Mouse (Mus musculus): ENCODE data around the gene Pla2g4b. TPM values are rescaled to one million over a fixed set of nuclear protein-coding genes. Genes with fewer than 3 reads are reported as not detected.

Gene Pla2g4b
- total and polyA plus RNA-seq, 3 experiments = 0.90 to 2.7 (median 2.5) TPM

GRCm38 (mm10) chr2:120058818-120059217 is 25.6 kb downstream of the Pla2g4b start:
- Histone ChIP-seq H3K4me3 (replicated peaks in 1 of 3; ENCODE audit: low read depth in 2 of 3, low read length in 2 of 3, poor library complexity in 1 of 3) (no peak overlapping the region), H3K9me3 (replicated peaks; ENCODE audit: low read length) (no peaks in the 10 kb centered on the region), H3K4me2 (ENCODE audit: insufficient read depth, low read depth, poor library complexity, severe bottlenecking) (no peak overlapping the region), H3K27me3 (replicated peaks) (peaks cover 49% of the 10 kb centered on the region), H3K79me2 (replicated peaks; ENCODE audit: control insufficient read depth, extremely low read depth, insufficient read depth, poor library complexity, severe bottlenecking) (no peaks in the 10 kb centered on the region), H3K27ac (ENCODE audit: insufficient read depth, low read depth) (no peak overlapping the region), H3K4me1 (ENCODE audit: control insufficient read depth in 1 of 2, insufficient read depth in 2 of 2) (no peaks in the 10 kb centered on the region), H3K9ac (ENCODE audit: insufficient read depth, low read depth) (no peak overlapping the region), H3K36me3 (replicated peaks in 1 of 2; ENCODE audit: control insufficient read depth in 1 of 2, insufficient read depth in 1 of 2, low read length in 1 of 2) (no peaks in the 10 kb centered on the region)
- no peak for TF ChIP-seq UBTF (IDR thresholded peaks at IDR 0.05; ENCODE audit: low read depth, low read length)
- TF ChIP-seq SMC3 (IDR thresholded peaks at IDR 0.05; ENCODE audit: low read depth, low read length) = no peak
- no peak for TF ChIP-seq GABPA (IDR thresholded peaks at IDR 0.05; ENCODE audit: insufficient replicate concordance, low read depth, low read length)
- TF ChIP-seq MAZ (IDR thresholded peaks at IDR 0.05; ENCODE audit: low read depth, low read length) = no peak
- TF ChIP-seq PAX5 (IDR thresholded peaks at IDR 0.05; ENCODE audit: low read length) = no peak
- TF ChIP-seq ZKSCAN1 (IDR thresholded peaks at IDR 0.05; ENCODE audit: borderline replicate concordance, low read depth, low read length) = no peak
- TF ChIP-seq E2F4 (IDR thresholded peaks at IDR 0.05; ENCODE audit: insufficient replicate concordance, low read depth, low read length) = no peak
- no peak for TF ChIP-seq RCOR1 (conservative IDR thresholded peaks at IDR 0.05; ENCODE audit: low read depth, low read length)
- no peak for TF ChIP-seq ZMIZ1 (IDR thresholded peaks at IDR 0.05; ENCODE audit: low read depth, low read length)
- no peak for TF ChIP-seq MYC (IDR thresholded peaks at IDR 0.05; ENCODE audit: low read depth, low read length)
- no peak for TF ChIP-seq POLR2AphosphoS2 (IDR thresholded peaks at IDR 0.05; ENCODE audit: low read depth, low read length)
- dilution Hi-C loops (cut with MboI; ENCODE audit: extremely low pct_ligation_motif_present, extremely low pct_unique_long_range_greater_than_20kb, low sequenced_read_pairs) = no loop called here
- no peak for DNase-seq (ENCODE audit: extremely low read depth)
- in situ Hi-C loops (cut with MboI; ENCODE audit: low pct_ligation_motif_present, low pct_unique_long_range_greater_than_20kb, low sequenced_read_pairs) = no loop called here

- H3K4me2 ChIP-seq (ENCODE audit: insufficient read depth, low read depth, poor library complexity, severe bottlenecking) = no peak overlapping the region
- H3K4me3 ChIP-seq (replicated peaks in 1 of 3; ENCODE audit: low read depth in 2 of 3, low read length in 2 of 3, poor library complexity in 1 of 3) = no peak overlapping the region
- peaks cover 49% of the 10 kb centered on the region for H3K27me3 ChIP-seq (replicated peaks)
- H3K9ac ChIP-seq (ENCODE audit: insufficient read depth, low read depth) = no peak overlapping the region
- H3K9me3 ChIP-seq (replicated peaks; ENCODE audit: low read length) = no peaks in the 10 kb centered on the region
- TF ChIP-seq NRF1 (IDR thresholded peaks at IDR 0.05; ENCODE audit: low read depth, low read length) (no peak), JUN (IDR thresholded peaks at IDR 0.05; ENCODE audit: insufficient read depth, low read depth, low read length) (no peak), POLR2AphosphoS2 (IDR thresholded peaks at IDR 0.05; ENCODE audit: low read depth, low read length) (no peak), HCFC1 (IDR thresholded peaks at IDR 0.05; ENCODE audit: low read depth, low read length) (no peak), MAFK (IDR thresholded peaks at IDR 0.05; ENCODE audit: insufficient replicate concordance, low read length) (no peak), CHD1 (IDR thresholded peaks at IDR 0.05; ENCODE audit: low read depth, low read length) (no peak), MAX (IDR thresholded peaks at IDR 0.05; ENCODE audit: low read length) (no peak), CHD2 (IDR thresholded peaks at IDR 0.05; ENCODE audit: low read length) (no peak), ELF1 (IDR thresholded peaks at IDR 0.05; ENCODE audit: low read depth, low read length) (no peak), ETS1 (conservative IDR thresholded peaks at IDR 0.05; ENCODE audit: low read depth, low read length) (no peak), MEF2A (IDR thresholded peaks at IDR 0.05; ENCODE audit: borderline replicate concordance, low read depth, low read length) (no peak)
- no peaks in the 10 kb centered on the region for H3K79me2 ChIP-seq (replicated peaks; ENCODE audit: control insufficient read depth, extremely low read depth, insufficient read depth, poor library complexity, severe bottlenecking)
- no peaks in the 10 kb centered on the region for H3K4me1 ChIP-seq (ENCODE audit: control insufficient read depth in 1 of 2, insufficient read depth in 2 of 2)
- no peak for DNase-seq (ENCODE audit: extremely low read depth)
- H3K27ac ChIP-seq (ENCODE audit: insufficient read depth, low read depth) = no peak overlapping the region
- no peaks in the 10 kb centered on the region for H3K36me3 ChIP-seq (replicated peaks in 1 of 2; ENCODE audit: control insufficient read depth in 1 of 2, insufficient read depth in 1 of 2, low read length in 1 of 2)
- in situ Hi-C loops (cut with MboI; ENCODE audit: low pct_ligation_motif_present, low pct_unique_long_range_greater_than_20kb, low sequenced_read_pairs) (no loop called here), dilution Hi-C loops (cut with MboI; ENCODE audit: extremely low pct_ligation_motif_present, extremely low pct_unique_long_range_greater_than_20kb, low sequenced_read_pairs) (no loop called here)
Observed at GRCm38 (mm10) chr2:120059466-120059865, 26.2 kb downstream of the Pla2g4b start.

Data from CH12.LX (cell line).